Mouse (Mus musculus) midbrain, postnatal 0 days (tissue): ENCODE data around the gene Dlgap3. TPM values are rescaled to one million over a fixed set of nuclear protein-coding genes. Genes with fewer than 3 reads are reported as not detected.

Experiments used
- ATAC-seq: fragments of 200-750 bp; cut with Nextera tagmentation; 2 replicates; pipeline ENCODE4 v1.8.0; 2017; ENCODE audit warnings: moderate number of reproducible peaks, mild to moderate bottlenecking, moderate TSS enrichment, moderate library complexity; ENCODE audit not compliant: low FRiP score
- DNase-seq: peaks from one replicate; pipeline ENCODE4 v3.0.0-alpha.2; 2015; ENCODE audit warnings: low spot score
- H3K27ac ChIP-seq: fragments of 300-500 bp; sonication (generic); 2 replicates; pipeline ENCODE4 v1.5.1; 2014; ENCODE audit warnings: low read depth, mild to moderate bottlenecking, low read length, mixed read lengths
- H3K27me3 ChIP-seq: fragments of 300-500 bp; sonication (generic); 2 replicates; pipeline ENCODE4 v1.6.1; 2014; ENCODE audit warnings: low read length, control low read depth, mixed read lengths; ENCODE audit not compliant: insufficient read depth
- H3K36me3 ChIP-seq: fragments of 300-500 bp; sonication (generic); 2 replicates; pipeline ENCODE4 v1.6.1; 2014; ENCODE audit warnings: low read length, control low read depth, mixed read lengths; ENCODE audit not compliant: insufficient read depth
- H3K4me1 ChIP-seq: fragments of 300-500 bp; sonication (generic); 2 replicates; pipeline ENCODE4 v1.6.1; 2014; ENCODE audit warnings: mild to moderate bottlenecking, control low read depth, antibody characterized with exemption, low read length, mixed read lengths; ENCODE audit not compliant: insufficient read depth
- H3K4me2 ChIP-seq: fragments of 300-500 bp; sonication (generic); 2 replicates; pipeline ENCODE4 v1.6.1; 2014; ENCODE audit warnings: low read depth, mild to moderate bottlenecking, low read length, mixed read lengths; ENCODE audit not compliant: poor library complexity, severe bottlenecking
- H3K4me3 ChIP-seq: fragments of 300-500 bp; sonication (generic); 2 replicates; pipeline ENCODE4 v1.5.1; 2014; ENCODE audit warnings: low read depth, mild to moderate bottlenecking, low read length, moderate library complexity
- H3K9ac ChIP-seq: fragments of 300-500 bp; sonication (generic); replicated peaks from 2 replicates; pipeline ENCODE4 v1.6.1; 2014; ENCODE audit warnings: mild to moderate bottlenecking, low read length, moderate library complexity, mixed read lengths; ENCODE audit not compliant: poor library complexity, severe bottlenecking
- H3K9me3 ChIP-seq: fragments of 300-500 bp; sonication (generic); 2 replicates; pipeline ENCODE4 v1.6.1; 2016; ENCODE audit warnings: low read length, control low read depth
- CTCF ChIP-seq: IDR thresholded peaks from 2 replicates; pipeline ENCODE4 v1.5.1; 2016; ENCODE audit warnings: antibody characterized with exemption, mild to moderate bottlenecking
- WGBS: fragments of 180-500 bp; shearing (Covaris S2); extraction: QIAGEN DNeasy Blood & Tissue Kit; methylation state at CpG from one replicate; pipeline ENCODE4 v1.1.7; 2014; 5-methylcytosine and 5-hydroxymethylcytosine counted together
- polyA plus RNA-seq: library from polyadenylated mRNA; unstranded; fragments of >200 nt; fragmentation: Nextera tagmentation; extraction: Ambion mirVana; gene quantifications from 2 replicates; pipeline ENCODE4 v1.2.1, GENCODE M21; 2015
- total RNA-seq: library from RNA; depleted of rRNA; stranded (reverse); fragments of >200 nt; gene quantifications from 2 replicates; pipeline ENCODE4 v1.2.3, GENCODE M21; 2014

Gene Dlgap3
- total and polyA plus RNA-seq, 2 experiments from 2014 or later, result 34.5 to 156 TPM

GRCm38 (mm10) chr4:127249701-127250349 is 80.8 kb downstream of the Dlgap3 start:
- no peaks in the 10 kb centered on the region for H3K9me3 ChIP-seq
- H3K4me2 ChIP-seq, result no peak overlapping the region
- H3K27ac ChIP-seq, result no peak overlapping the region
- H3K9ac ChIP-seq, result no peak overlapping the region
- H3K27me3 ChIP-seq, result no peaks in the 10 kb centered on the region
- ATAC-seq (peak; percentile 85), DNase-seq (peak; percentile 97)
- no peak overlapping the region for H3K4me3 ChIP-seq
- WGBS, result 3% methylated on average over 5 of the region's 5 CpGs
- H3K4me1 ChIP-seq, result peaks cover under 1% of the 10 kb centered on the region; the same call in 1 of the 2 replicates
- TF ChIP-seq CTCF, result peak; percentile 96
- peaks cover 15% of the 10 kb centered on the region for H3K36me3 ChIP-seq

GRCm38 (mm10) chr4:127251963-127252585 is 83.1 kb downstream of the Dlgap3 start:
- Histone ChIP-seq H3K4me2 (no peak overlapping the region), H3K9ac (no peak overlapping the region), H3K36me3 (peaks cover 11% of the 10 kb centered on the region), H3K27me3 (0 out of 2 replicates have a peak, but pooled peaks cover 3% of the 10 kb centered on the region), H3K9me3 (no peaks in the 10 kb centered on the region), H3K27ac (no peak overlapping the region), H3K4me1 (no peaks in the 10 kb centered on the region), H3K4me3 (no peak overlapping the region)
- ATAC-seq (no peak), DNase-seq (peak; percentile 50)
- 51% methylated on average over 22 of the region's 22 CpGs for WGBS
- TF ChIP-seq CTCF, result no peak

GRCm38 (mm10) chr4:127256739-127257138 is 87.7 kb downstream of the Dlgap3 start:
- Histone ChIP-seq H3K4me1 (no peaks in the 10 kb centered on the region), H3K27me3 (0 out of 2 replicates have a peak, but pooled peaks cover 3% of the 10 kb centered on the region), H3K4me2 (no peak overlapping the region), H3K9me3 (no peaks in the 10 kb centered on the region), H3K9ac (no peak overlapping the region), H3K27ac (no peak overlapping the region), H3K36me3 (no peaks in the 10 kb centered on the region; the same call in 1 of the 2 replicates), H3K4me3 (no peak overlapping the region)
- TF ChIP-seq CTCF, result no peak
- 48% methylated on average over 5 of the region's 5 CpGs for WGBS
- DNase-seq (no peak), ATAC-seq (no peak)

- no peak overlapping the region for H3K4me2 ChIP-seq
- H3K36me3 ChIP-seq, result no peaks in the 10 kb centered on the region; the same call in 1 of the 2 replicates
- TF ChIP-seq CTCF, result no peak
- H3K4me1 ChIP-seq, result no peaks in the 10 kb centered on the region
- 0 out of 2 replicates have a peak, but pooled peaks cover 3% of the 10 kb centered on the region for H3K27me3 ChIP-seq
- no peak for DNase-seq
- WGBS, result 61% methylated on average over 12 of the region's 12 CpGs
- no peaks in the 10 kb centered on the region for H3K9me3 ChIP-seq
- no peak for ATAC-seq
- H3K4me3 ChIP-seq, result no peak overlapping the region
- no peak overlapping the region for H3K9ac ChIP-seq
- H3K27ac ChIP-seq, result no peak overlapping the region
Observed at GRCm38 (mm10) chr4:127258186-127258897, 89.3 kb downstream of the Dlgap3 start.

- 87% methylated on average over 14 of the region's 14 CpGs for WGBS
- no peak overlapping the region for H3K9ac ChIP-seq
- no peaks in the 10 kb centered on the region for H3K9me3 ChIP-seq
- H3K27me3 ChIP-seq, result 0 out of 2 replicates have a peak, but pooled peaks cover 3% of the 10 kb centered on the region
- no peaks in the 10 kb centered on the region for H3K36me3 ChIP-seq
- TF ChIP-seq CTCF, result no peak
- H3K4me2 ChIP-seq, result no peak overlapping the region
- no peak overlapping the region for H3K27ac ChIP-seq
- H3K4me3 ChIP-seq, result no peak overlapping the region
- no peak for ATAC-seq
- no peaks in the 10 kb centered on the region for H3K4me1 ChIP-seq
- no peak for DNase-seq
Observed at GRCm38 (mm10) chr4:127261601-127262000, 92.6 kb downstream of the Dlgap3 start.
